ENCODE assay signal across 15 mouse cellular contexts in the genomic region with DNA sequence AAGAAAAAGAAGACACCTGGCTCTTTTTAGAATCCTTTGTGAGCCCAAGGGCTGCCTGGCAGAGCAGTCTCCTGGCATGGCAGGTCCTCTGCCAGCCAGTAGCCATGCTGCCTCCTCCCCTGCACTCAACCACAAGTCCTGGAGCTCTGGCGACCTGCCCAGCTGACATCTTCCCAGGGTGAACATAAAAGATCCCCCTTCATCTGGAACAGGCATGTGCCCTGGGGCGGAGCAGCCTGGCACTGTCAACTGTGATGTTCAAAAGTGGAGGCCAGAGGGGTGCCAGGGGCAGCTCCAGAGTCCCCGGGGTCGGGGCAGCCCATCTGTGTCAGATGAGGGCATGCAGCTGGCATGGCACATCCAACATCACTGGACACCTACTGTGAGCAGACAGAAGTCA. TPM values are rescaled to one million over a fixed set of nuclear protein-coding genes. Genes with fewer than 3 reads are reported as not detected.
"Had no signal": no experiment of that assay in that cellular context is flagged by ENCODE, and none has a peak within 500 bp of the region (broad histone marks: within the 10 kb centered on the region; RNA-seq: fewer than 3 reads in every experiment).

No protein-coding gene starts in this region.

- H3K4me2 ChIP-seq: limb, embryonic 13.5 days; midbrain, embryonic 12.5 days had no signal

- DNase-seq: kidney, postnatal 36 days; layer of hippocampus, adult 9-11 months; layer of hippocampus, postnatal 36 days; lung, adult 18-20 months; right cerebral cortex, adult 18-20 months; spleen, adult 18-20 months; thymus, adult 18-20 months; thymus, postnatal 14 days had no signal

- H3K27ac ChIP-seq: kidney, postnatal 0 days; limb, embryonic 13.5 days; liver, embryonic 14.5 days; midbrain, embryonic 12.5 days; neural tube, embryonic 15.5 days had no signal

- H3K4me3 ChIP-seq: limb, embryonic 13.5 days; midbrain, embryonic 12.5 days; myocyte; neural tube, embryonic 15.5 days had no signal

- H3K9ac ChIP-seq: limb, embryonic 13.5 days; liver, embryonic 14.5 days; midbrain, embryonic 12.5 days; neural tube, embryonic 15.5 days had no signal

- H3K9me3 ChIP-seq: limb, embryonic 13.5 days; midbrain, embryonic 12.5 days; neural tube, embryonic 15.5 days had no signal

RNA-seq across cellular contexts. Expression of a gene that starts 1.4 kb away (rescaled TPM):
- polyA plus RNA-seq: limb, embryonic 13.5 days; lung, embryonic 16.5 days had no signal
